Mouse (Mus musculus): ENCODE results near the gene Zfyve9.
"Not testable (repeated sequence)": the region's sequence is repeated elsewhere in the genome, so short reads cannot be mapped to it uniquely, and the experiment has no call there.

Gene Zfyve9

DNA sequence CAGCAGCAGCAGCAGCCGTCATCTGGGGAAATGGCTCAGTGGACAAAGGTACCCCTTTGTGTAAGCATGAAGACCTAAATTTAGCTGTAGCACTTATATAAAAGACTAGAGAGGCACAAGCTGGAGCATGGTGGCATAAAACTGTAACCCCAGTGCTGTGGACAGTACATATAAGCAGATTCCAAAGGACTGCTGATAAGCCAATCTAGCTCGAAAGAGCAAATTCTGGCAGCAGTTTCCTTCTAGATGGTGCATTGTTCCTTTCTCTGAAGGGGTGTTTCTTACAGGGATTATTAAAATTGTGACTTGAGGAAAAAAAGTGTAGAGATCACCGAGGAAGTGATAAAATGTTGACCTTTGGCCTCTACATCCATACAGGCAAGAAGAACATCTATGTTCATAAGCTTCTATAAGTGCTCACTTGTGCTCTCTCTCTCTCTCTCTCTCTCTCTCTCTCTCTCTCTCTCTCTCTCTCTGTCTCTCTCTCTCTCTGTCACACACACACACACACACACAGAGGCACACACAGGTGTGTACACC, 59.3 kb downstream of the Zfyve9 start:
- no peak for DNase-seq (ENCODE audit: low spot score in 2 of 2)

DNA sequence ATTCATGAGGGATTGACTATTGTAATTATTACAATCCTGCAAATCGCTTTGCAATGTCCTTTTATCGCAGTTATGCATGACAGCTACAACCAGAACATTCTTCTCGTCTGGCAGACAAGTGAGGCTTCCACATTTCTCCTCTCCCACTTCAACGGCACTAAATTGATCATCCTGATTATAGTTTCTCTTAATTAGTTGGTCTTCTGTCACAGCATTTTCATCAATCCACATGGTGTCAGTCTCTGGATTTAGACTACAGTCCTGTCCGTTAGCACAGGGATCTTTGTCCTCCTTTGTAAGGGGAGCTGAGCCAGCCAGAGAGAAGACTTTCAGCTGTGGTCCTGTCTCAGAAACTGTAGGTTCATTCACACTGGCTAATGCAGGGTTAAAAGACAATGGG, 61.2 kb downstream of the Zfyve9 start, which contains the start of gene 3110021N24Rik:
TSS of gene 3110021N24Rik (plus strand) at position 301 of the 400 bp plus-strand sequence.
- no peak for DNase-seq (ENCODE audit: low spot score in 2 of 2)

DNA sequence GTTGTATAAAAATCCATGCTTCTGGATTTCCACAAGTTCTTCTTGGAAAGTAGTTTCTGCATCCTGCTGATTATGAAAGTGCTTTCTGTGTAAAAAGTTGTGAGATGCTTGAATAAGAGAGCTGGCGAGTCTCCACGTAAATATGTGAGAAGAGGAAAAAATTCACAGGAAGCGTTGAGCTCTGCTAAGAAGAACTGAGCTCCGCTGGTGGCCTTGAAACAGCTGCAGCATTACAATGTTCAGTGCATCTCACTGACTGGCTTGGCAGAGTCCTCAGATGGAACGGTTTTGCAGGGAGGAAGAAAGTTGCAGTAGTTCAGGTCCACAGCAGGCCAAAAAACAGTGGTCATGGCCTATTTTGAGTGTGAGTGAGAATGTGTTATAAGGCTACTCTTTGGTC, 72.4 kb downstream of the Zfyve9 start:
- DNase-seq (ENCODE audit: low spot score in 2 of 2): no peak

DNA sequence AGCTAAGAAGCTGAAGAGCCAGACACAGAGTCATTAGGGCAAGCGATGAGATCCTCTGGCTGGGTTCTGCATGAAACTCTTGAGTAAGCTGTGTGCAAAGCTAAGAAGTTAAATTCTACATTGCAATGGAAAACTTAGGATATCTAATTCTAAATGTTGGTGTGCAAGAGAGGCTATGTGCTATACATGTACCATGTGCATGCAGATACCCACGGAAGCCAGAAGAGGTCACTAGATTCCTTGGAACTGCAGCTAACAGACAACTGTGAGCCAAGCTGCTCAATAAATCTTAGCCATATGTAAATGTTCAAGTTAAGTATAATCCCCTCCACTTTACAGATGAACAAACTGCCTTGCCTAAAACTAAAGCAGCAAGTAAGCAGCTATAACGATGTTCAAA, 83.7 kb downstream of the Zfyve9 start:
- no peak for DNase-seq (ENCODE audit: low spot score in 2 of 2)

DNA sequence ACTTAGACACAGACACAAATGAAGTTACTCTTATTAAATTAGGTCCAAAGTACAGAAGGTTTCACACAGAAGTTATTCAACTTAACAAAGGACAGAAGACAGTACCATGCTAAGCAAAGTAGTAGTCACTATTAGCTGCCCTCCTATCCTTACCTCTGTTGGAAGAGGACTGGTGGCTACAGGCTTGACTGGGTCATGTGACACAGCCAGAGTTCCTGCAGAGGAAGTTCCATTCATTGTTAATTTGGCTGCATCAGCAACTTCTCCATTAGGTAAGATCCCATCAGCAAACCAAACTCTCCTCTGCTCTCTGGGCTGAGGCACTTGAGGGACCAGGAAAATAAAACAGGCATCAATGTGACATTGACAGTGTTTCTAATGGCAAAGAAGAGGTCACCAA, 89.1 kb downstream of the Zfyve9 start:
- DNase-seq (ENCODE audit: low spot score in 2 of 2): no peak

DNA sequence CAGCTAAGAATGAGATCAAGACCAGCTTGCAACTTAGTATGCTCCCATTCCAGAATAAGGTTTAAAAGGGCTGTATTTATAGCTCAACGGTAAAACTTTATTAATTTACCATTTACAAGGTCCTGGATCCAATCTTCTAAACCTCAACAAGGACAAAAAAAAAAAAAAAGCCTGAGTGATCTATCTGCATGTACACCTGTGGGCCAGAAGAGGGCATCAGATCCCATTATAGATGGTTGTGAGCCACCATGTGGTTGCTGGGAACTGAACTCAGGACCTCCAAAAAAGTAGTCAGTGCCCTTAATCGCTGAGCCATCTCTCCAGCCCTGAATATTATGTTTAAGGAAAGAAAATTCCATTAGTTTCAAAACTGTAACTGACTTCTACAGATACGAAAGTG, 90.1 kb downstream of the Zfyve9 start:
- DNase-seq (ENCODE audit: low spot score in 2 of 2): no peak

DNA sequence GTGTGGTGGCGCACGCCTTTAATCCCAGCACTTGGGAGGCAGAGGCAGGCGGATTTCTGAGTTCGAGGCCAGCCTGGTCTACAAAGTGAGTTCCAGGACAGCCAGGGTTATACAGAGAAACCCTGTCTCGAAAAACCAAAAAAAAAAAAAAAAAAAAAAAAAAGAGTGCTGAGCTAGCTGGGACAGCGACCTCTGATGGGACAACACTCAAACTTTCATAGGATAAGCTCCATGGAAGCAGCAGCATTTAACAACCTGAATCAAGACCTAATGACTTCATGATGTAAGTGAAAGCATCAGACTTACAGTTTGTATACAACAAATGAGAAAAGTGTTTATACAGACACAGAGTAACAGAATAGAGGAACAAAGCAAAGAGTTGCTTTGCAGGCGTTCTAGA, 93.5 kb downstream of the Zfyve9 start:
- not testable (repeated sequence) for DNase-seq (ENCODE audit: low spot score in 2 of 2)

DNA sequence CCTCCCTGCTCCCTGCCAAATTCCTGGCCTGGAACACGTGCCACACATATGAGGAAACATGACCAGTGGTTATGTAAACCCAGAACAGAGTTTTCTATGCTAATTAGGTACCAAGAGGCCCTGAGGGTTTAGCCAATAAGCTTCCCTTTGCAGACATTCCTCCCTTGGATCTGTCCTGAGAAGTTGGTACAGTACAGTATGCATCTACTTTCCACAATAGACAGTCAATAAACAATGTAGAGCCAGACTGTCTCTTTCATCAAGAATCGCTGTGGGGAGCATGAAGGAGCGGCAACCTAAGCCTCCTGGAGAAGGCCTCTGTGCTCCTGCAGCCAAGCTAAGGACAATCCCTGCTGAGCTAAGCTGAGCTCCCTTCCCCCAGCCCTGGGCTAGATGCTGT, 94.4 kb downstream of the Zfyve9 start:
- DNase-seq (ENCODE audit: low spot score in 2 of 2): no peak

DNA sequence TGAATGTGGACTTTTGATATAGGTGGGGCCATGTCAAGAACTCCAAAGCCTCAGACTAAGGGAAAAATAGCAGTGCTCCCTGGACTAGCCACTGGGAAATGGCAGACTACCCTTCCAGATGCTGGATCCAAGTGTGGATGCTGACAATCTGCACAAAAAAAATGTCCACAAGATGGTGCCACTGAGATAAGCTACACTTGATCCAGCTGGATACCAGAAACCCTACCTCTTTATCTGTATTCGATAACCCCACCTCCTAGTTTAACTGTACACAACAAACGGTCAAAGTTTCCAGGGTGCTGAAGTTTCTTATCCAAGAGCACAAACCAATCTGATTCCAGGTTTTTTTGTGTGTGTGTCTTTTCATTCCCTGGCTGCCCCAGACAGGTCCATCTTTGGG, 116.2 kb downstream of the Zfyve9 start:
- DNase-seq (ENCODE audit: low spot score in 2 of 2): no peak

DNA sequence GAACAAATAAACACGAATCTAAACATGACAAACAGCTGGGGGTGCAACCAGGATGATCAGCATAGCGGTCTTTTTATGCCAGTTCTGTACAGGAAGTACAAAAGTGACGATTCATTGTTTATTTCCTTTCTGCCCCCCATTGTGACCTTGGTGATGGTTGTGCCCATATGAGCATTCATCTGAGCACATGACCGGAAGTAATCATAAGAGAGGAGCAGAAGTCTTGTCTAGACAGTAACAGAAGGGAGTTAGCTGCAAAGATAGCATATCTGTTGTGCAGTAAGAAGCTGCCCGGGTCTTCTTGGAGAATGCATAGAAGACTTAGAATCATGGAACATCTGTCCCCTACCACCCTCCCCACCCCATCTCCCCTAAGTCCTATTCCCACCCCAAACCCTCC, 141.8 kb downstream of the Zfyve9 start:
- DNase-seq (ENCODE audit: low spot score in 2 of 2): no peak

DNA sequence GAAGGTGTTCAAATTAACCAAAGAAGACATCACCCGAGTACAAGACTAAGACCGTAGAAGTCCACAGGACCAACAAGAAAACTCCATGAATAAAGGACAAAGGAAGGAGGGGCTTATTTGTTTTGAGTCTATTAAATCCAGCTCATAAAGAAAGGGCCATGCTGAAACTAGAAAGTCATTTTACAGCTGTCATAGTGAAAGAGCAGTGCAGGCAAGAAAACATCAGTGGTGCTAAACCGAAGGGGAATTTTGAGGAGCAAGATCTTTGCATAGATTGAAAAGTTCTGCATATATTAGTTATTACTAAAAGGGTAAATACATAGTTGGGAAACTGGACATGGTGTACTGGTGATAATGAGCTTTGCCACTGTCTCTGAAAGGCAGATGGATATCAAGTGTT, 142.9 kb downstream of the Zfyve9 start:
- no peak for DNase-seq (ENCODE audit: low spot score in 2 of 2)

DNA sequence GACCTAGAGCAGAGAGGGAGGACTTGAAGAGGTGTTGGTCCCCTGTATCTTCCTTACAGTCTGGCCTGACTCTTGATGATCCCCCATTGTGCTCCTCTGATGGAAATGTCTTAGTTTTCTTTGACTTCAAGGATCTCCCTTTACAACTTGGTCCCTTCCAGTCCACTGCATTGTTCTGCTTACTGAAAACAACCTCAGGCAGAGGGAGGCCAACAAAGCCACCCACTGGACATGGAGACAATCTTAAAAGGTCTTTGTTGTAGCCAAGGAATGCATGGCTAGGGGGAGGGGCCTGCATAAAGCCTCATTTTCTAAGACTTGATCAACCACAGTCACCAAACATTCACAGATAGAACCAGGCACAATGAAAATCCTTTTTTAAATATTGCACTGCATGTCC, 145.5 kb downstream of the Zfyve9 start:
- no peak for DNase-seq (ENCODE audit: low spot score in 2 of 2)

DNA sequence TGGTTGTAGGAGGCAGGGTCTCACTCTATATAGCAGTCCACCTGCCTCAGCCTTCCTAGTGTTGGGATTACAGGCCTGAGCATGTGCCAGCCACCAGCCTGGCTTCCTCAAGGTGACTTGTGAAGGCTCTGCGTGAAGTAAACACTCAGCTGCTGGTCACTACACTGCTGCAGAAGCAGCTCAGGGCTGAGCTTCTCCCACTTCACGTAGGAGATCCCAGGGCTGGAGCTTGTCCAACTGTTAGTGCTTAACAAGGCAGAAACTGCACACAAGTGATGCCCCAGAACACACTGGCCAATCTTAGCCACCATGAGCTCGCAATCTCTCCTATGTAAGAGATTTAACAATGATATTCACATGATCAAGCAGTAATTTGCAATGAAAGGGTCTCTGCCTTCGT, 145.9 kb downstream of the Zfyve9 start:
- no peak for DNase-seq (ENCODE audit: low spot score in 2 of 2)

DNA sequence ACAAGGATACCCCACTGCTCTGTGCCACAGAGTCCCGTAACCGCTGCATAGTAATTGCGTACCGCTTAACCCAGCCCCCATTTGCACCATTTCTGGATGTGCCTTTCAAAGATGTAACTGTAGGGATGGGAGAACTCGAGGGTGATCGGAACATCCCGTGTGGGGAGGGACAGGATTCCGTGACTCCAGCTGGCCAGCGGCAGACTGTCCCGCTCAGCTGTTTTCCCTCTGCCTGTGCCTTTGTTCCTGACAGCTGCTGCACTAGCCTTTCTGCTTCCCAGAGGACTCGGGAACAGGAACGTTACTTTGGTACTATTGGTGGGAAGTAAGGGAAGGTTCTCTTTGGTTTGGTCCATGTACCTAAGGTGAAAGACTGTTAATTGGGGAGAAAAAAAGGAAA, 146.9 kb downstream of the Zfyve9 start:
- no peak for DNase-seq (ENCODE audit: low spot score in 2 of 2)

DNA sequence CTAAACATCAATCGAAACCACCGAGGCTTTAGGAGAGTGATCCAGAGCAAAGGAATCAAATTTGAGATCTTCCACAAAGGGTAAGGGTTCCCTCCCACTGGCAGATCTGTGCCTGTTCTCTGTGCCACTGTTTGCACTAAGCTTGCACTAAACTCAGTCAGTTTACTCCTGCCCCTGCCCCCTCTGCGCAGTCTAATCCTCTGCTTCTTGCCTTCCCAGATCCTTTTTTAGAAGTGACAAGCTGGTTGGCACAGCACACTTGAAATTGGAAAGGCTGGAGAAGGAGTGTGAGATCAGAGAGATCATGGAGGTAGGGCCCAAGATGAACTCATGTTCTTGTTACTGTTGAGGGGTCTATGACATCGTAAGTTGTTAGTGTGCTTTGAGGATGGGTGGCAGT, 149.0 kb downstream of the Zfyve9 start:
- no peak for DNase-seq (ENCODE audit: low spot score in 2 of 2)

DNA sequence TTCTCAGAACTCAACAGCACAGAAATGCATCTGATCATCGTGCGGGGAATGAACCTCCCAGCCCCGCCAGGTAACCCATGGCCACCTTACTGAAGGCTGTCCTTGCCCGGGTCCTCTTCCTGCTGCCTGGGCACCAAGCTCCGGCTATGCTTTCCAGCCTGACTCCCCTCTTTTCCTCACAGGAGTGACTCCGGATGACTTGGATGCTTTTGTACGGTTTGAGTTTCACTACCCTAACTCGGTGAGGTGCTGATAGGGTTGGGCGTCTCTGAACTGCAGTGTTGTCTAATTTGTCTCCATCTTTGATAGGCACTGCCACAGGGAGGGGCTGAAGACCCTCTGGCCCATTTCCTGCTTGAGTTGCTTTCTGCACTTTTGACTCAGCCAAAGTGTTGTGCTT, 150.5 kb downstream of the Zfyve9 start:
- DNase-seq (ENCODE audit: low spot score in 2 of 2): no peak

DNA sequence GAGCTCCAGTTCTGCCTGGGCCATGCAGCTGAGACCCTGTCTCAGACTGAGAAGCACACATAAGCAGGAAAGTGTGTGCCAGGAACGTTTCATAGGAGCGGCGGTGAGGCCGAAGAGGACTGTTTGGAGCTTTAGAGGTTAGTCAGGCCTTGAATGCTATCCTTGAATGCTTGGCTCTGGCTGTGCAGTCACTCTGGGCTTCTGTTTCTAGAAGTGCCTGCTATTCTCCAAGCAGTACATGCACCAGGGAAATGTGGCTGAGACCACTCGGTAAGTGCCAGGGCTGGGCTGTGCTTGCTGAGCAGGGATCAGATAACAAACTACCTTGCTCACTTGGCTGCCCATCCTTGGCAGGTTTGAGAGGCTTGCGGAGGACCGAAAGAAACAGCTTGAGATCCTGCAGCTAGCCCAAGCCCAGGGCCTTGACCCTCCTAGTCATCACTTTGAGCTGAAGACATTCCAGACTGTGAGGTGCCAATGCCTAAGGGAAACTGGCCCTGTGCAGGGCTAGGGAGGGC, 151.2 kb downstream of the Zfyve9 start:
- DNase-seq (ENCODE audit: low spot score in 2 of 2): no peak

DNA sequence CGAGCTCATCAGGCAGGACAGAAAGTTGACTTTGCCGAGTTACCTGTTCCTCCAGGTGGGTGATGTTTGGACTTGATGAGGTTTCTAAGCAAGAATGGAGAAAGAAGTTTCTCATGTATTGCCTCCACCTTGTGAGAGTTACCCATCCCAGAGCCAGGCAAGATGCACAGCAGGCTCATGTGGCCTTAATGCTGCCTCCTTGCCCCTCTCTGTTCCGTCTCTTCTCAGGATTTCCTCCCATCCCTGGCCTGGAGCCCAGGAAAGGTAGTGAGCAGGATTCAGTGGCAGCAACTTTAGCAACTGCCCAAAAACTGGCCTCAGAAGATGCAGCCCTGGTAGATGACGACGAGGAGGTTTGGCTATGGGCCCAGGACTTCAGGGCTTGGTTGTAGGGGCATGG, 153.5 kb downstream of the Zfyve9 start:
- no peak for DNase-seq (ENCODE audit: low spot score in 2 of 2)

DNA sequence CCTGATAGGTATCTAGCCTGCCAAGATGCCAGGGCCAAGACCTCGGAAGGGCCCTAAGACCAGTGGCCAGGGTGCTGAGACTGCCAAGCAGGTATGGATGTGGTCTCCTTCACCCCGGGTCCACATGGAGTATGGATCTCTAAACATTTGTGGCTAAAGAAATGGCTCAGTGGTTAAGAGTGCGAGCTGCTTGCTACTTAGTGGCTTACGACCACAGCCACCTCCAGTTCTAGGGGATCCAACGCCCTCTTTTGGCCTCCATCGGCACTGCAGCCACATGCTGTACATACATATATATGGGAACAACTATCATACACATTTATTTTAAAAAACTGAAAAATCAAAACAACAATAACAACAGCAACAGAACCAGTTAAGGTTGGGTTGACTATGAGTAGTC, 159.1 kb downstream of the Zfyve9 start:
- DNase-seq (ENCODE audit: low spot score in 2 of 2): no peak

DNA sequence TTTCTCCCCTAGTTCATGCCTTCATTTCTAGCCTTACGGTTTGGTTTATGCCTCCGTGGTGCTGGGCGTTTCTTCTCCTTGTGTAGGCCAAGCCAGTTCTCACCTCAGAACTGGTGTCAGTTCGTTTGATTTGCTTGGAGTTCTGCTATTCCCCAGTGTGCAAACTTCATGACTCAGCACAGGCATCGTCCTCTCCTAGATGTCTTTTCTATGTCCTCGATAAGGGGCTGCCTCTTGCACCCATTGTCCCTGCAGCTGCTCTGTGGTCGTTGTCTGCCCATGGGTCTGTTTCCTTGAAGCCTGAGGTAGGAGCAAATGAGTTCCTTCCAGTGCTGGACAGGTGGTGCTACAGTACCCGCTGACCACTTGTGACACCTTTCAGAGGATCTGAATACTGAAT, 160.1 kb downstream of the Zfyve9 start:
- DNase-seq (ENCODE audit: low spot score in 2 of 2): peak in 1 of 2 experiments; percentile 16

DNA sequence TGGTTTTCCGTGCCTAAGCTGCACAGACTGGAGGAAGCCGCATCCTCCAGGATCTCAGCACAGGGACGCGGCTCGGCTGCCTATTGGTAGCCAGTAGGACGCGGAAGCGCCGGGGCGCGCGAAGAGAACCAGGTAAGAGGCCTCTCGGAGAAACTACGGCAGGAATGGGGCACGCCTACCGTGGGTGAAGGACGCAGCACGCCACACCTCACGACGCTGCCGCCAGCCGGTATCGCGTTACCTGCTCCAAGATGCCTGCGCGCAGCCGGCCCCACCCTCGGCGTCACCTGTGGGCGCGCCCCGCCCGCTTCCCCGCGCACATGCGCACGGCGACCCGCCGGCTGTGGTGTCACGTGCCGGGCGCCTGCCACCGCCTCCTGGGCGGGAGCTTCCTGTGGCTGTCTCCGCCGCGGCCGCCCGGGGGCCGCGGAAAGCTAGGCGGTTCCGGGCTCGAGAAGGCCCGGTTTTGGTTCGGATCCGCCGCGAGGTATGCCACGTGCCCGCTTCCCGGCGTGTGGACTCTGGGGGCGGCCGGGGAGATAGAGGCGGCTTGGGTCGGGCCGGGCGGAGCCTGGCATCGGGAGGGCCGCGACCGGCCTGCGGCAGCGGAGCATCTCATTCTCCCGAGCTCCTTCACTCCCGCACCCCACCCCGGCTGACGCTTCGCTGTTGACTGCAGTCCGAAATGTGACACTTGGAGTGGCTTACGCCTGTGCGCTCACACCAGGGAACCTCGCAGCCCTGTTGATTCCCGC, 160.8 kb downstream of the Zfyve9 start, which contains the start of gene Cc2d1b:
TSS of gene Cc2d1b (plus strand) at position 354 of the 755 bp plus-strand sequence.
- peak; percentile 89 to 90 for DNase-seq (ENCODE audit: low spot score in 2 of 2)

DNA sequence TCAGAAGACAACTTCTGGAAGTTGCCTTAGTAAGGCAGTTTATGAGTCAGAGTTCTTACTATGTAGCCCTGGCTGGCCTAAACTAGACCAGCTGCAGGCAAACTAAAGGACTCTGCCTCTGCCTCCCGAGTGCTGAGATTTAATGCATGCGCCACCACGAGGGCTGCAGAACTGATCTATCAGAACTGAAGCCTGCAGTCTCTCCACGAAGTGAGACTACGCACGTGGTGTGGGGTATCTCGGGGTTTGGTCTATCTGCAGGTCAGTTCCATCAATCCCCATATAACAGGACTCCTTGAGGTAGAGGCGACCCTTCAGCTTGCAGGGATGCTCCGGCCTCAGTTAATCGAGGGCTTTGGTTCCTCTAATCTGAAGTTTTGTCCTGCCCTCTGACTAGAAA, 161.4 kb downstream of the Zfyve9 start:
- peak in 1 of 2 experiments; percentile 21 for DNase-seq (ENCODE audit: low spot score in 2 of 2)

DNA sequence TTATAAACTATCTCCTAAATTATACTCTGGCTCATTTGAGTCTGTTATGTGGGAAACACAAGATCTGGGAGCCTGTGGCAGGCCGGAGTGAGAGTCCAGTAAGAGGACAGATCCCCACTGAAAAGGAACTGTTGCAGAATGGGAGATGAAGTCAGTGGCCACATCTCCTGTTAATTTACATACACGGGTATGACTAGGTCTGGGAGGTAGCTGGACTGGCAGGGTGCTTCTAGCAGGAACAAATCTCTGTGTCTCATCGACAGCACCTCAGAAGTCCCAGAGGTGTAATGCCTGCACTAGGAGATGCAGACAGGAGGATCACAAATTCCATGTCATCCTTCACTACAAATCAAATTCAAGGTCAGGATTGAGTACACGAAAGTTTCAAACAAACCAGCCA, 162.0 kb downstream of the Zfyve9 start:
- no peak for DNase-seq (ENCODE audit: low spot score in 2 of 2)
